Mouse (Mus musculus): Measurements from ENCODE around the gene Nr4a1. TPM values are rescaled to one million over a fixed set of nuclear protein-coding genes. Genes with fewer than 3 reads are reported as not detected.
A peak's percentile ranks its signal among the peaks of the same experiment; 100 is the strongest.

The Nr4a1 gene
- total RNA-seq, 2 experiments from 2014 or later, result 87.1 to 105 TPM

- no peak for DNase-seq (ENCODE audit: low spot score in 2 of 2)
Measured at GRCm38 (mm10) chr15:101253563-101253885, 545 bp upstream of the Nr4a1 start.

DNA sequence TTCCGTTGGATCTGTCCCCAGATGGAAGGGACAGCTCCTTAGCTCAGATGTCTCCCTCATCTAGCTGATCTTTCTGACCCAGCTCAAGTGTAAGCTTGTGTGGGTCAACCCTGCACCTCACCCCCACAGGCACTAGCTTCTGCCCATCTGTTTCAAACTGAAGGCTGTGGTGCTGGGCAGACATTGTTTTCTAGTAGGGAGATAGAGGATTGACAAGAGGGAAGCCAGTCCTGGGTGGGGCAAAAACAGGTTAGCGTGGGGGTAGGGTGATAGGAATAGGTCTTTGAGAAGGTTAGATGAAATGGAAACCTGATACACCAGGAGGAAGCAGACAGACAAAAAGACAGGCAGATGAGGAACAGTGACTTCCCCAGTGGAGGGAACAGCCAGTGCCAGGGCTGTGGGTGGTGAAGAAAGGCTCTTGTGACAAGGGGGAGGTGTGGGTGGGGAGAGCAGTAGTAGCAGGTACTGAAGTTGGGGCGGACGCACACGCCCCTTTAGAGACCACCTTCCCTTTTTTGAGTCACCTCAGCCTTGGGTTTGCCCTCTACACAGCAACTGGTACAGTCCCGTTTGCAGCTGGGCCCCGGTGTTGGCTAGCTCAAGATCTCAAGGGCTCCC lies 1.9 kb downstream of the Nr4a1 start:
- DNase-seq (ENCODE audit: low spot score in 2 of 2), result no peak

DNA sequence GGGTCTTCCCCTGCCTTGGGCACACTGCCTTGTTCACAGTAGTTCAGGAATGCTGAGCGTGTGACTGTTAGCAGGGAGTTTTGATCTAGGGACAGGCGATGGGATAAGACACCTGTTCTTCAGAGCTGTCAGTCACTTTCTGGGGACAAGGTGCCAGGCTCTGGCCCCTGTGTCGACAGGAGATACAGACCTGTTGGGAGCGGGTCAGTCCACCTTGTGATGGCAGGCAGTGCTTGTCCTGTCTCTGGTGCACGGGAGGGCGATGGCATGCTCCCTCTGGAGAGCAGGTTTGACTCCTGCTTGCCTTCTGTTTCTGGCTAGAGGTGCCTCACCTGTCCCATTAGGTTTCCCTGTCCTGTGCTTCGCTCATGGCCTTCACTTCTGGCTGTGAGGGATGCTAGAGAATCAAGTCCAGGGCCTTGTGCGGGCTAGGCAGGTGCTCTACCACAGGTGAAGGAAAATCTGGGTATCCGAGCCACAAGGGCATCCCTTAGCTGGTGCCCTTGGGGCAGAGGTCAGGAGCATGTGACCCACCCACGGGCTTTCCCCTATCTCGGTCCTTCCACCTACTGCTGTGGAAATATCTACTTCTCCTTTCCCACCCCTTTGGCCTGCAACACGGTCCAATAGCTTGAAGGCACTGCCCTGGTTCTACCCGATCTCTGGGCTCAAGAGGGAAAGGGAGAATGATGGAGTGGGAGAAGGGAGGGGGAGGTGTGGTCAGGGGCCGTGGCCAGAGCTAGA lies 2.6 kb downstream of the Nr4a1 start:
- no peak for DNase-seq (ENCODE audit: low spot score in 2 of 2)

DNA sequence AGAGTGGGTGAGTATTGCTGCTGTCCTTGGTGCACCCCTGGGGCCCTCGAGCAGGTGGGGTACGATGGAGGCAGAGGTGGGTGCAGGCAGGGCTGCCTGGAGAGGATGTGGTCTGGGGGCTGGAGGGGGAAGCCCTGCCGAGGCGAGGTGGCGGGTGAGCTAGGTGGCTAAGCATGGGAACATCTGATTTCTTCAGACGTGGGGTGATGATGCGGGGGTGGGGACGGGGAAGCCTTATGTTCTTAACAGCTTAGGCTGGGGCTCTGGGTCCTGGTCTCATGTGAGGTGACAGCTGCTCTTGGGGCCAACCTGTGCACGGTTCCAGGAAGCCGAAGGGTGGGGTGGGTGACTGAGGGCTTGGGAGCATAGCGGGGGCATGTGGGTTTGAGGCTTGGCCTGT lies 4.4 kb downstream of the Nr4a1 start:
- DNase-seq (ENCODE audit: low spot score in 2 of 2), result no peak

DNA sequence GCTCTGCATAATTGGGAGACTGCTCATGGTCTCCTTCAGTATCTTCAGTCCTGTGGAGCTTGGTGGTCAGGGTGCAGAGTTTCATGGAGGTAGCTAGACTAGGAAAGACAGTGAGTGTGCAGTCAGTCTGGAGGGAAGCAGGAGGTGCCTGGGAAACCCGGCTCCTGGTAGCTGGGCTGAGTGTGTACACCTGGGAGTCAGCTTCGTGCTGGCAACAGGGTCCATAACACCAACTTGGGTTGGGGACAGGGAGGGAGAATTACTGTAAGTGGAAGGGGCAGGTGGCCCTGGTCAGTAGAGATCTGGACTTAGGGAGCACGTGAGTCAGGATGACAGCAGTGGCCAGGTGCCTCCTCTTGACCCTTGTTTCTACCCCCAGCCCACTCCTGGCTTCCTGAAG lies 5.9 kb downstream of the Nr4a1 start:
- no peak for DNase-seq (ENCODE audit: low spot score in 2 of 2)

DNA sequence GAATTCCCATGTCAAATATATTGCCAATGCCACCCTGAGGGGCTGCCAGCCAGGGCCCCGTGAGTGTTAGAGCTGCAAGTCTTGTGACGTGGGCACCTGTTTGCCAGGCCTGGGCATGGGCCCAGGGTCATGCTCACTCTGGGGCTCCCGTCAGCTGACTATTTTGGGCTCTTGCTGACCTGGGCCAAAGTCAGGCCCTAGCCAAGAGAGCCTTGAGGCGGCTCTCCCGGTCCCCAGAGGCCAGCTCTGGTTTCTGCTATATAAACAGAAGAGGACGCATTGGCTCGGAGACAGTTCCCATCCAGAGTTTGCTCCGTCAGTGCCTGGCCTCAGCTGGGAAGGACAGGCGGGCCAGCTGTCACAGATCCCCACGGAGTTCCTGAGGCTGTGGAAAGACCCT lies 6.3 kb downstream of the Nr4a1 start:
- DNase-seq (ENCODE audit: low spot score in 2 of 2), result no peak

DNA sequence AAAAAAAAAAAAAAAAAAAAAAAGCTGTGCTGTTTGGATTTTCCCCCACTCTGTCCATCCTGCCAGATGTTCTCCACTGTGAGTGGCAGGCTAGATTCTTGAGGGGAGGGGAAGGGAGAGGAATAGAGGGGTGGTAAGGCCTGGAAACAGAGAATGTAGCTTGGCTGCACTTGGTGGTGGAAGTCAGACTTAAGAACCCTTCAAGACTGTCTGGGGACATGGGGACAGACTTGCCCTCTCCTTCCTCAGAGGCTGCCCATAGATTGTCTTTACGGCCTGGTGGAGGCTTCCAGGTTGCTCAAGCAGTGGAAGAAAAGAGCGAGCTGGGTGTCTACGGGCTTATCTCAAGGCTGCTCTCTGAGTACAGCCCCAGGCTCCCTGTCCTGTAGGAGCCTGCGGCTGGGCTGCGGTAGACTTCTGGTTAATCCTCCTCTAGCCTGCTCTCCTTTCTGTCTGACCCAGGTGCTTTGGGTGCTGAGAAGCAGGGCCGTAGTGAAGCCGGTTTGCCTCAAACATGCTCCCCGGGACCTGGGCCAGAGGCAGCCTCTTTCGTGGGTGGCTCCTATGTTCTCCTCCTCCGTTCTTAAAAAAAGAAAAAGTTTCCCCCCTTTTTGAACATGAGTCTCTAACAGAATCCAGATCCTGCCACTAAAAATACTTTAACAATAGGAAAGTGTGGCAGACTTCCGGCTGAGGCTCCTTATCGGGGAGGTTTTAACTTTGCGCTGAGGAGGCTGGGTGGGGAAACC lies 7.0 kb downstream of the Nr4a1 start:
- no peak for DNase-seq (ENCODE audit: low spot score in 2 of 2)

DNA sequence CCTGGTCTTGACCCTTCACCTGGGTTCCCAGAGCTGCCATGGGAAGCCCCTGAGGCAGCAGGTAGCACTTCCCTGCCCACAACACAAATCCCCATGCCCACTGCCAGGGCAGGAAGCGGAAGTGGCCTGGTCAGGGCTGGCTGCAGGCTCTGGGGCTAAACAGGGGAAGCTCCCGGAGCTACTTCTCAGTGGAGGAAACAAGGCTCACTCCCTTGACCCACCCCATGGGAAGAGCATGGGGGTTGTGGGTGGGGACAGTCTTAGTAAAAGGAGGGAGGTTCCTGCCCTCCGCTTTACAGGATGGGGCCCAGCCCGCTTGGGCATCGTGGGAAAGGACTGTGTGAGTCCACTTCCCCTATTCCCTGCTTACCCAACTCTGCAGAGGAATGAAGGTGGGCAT lies 8.4 kb downstream of the Nr4a1 start:
- DNase-seq (ENCODE audit: low spot score in 2 of 2), result no peak

DNA sequence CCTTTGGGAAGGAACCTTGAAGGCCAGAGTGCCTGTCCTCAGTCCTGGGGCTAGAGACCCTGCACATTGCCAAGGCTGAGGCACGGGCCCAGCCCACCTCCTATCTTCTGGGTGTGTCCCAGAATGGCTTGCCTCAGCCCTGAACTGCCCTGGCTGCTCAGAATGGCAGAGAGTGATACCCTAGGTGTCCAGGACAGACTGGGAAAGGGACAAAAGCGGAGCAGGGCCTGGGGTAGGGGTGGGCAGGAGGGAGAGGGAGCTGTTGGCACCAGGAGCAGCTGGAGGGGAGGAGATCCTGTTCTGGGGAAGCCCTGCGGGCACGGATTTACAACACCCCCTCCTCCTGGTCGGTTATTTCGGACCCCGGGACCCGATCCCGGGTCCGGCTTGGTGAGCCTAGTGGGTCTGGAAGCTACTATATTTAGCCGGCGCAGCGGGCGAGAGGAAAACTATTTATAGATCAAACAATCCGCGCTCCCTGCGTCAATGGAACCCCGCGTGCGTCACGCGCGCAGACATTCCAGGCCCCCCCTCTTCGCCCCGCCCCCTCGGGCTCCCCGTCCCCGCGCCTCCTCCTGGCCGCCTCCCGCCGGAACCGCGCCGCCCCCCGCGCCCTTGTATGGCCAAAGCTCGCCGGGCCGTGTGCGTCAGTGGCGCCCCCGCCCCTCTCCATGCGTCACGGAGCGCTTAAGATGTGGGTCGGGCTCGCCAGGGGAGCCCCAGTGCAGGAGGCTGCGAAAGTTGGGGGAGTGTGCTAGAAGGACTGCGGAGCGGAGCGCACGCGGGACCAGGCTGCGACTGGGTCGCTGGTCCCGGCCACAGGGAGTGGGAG lies 12.3 kb downstream of the Nr4a1 start:
- DNase-seq (ENCODE audit: low spot score in 2 of 2), result peak; percentile 89 to 92

GRCm38 (mm10) chr15:101267053-101268032 lies 13.3 kb downstream of the Nr4a1 start:
- DNase-seq (ENCODE audit: low spot score in 2 of 2), result no peak

DNA sequence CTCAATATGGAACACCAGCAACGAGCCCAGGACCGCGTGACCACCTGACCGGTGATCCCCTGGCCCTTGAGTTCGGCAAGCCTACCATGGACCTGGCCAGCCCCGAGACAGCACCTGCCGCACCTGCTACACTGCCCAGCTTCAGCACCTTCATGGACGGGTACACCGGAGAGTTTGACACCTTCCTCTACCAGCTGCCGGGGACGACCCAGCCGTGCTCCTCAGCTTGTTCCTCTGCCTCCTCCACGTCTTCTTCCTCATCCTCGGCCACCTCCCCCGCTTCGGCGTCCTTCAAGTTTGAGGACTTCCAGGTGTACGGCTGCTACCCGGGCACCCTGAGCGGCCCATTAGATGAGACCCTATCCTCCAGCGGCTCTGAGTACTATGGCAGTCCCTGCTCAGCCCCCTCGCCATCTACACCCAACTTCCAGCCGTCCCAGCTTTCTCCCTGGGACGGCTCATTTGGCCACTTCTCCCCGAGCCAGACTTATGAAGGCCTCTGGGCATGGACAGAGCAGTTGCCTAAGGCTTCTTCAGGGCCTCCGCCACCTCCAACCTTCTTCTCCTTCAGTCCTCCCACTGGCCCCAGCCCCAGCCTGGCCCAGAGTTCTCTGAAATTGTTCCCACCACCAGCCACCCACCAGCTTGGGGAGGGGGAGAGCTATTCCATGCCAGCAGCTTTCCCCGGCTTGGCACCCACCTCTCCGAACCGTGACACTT lies 16.2 kb downstream of the Nr4a1 start:
- no peak for DNase-seq (ENCODE audit: low spot score in 2 of 2)

DNA sequence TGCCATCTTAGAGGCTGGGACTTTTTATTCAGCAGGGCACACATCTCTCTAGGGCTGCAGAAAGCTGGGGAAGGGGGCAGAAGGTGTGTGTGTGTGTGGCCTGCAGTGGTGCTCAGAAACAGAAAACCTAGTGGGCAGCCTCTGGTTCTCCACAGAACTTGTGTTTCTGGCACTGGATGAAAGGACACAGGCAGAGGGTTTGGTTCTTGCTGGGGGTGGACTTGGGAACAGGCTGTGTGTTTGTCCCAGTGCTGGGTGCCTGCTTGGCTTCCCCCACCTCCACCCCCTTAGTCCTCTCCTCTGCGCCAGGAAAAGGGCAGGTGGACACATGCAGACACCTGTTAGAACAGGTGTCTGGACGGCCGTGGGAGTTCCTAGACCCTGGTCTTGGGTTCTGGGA lies 17.0 kb downstream of the Nr4a1 start:
- no peak for DNase-seq (ENCODE audit: low spot score in 2 of 2)

DNA sequence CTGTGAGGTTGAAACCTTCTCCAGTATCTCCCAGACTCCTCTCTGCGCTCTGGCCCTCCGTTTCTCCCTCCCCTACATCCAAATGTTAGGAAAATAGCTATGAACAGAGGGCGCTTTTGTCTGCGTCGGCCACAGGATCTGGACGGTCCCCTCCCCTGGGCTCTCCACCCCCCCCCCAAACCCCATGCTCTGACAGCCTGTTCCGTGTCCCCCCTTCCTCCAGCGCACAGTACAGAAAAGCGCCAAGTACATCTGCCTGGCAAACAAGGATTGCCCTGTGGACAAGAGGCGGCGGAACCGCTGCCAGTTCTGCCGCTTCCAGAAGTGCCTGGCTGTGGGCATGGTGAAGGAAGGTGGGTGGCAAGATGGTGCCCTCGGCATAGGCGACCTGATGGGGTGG lies 17.4 kb downstream of the Nr4a1 start:
- DNase-seq (ENCODE audit: low spot score in 2 of 2), result peak in 1 of 2 experiments; percentile 57

DNA sequence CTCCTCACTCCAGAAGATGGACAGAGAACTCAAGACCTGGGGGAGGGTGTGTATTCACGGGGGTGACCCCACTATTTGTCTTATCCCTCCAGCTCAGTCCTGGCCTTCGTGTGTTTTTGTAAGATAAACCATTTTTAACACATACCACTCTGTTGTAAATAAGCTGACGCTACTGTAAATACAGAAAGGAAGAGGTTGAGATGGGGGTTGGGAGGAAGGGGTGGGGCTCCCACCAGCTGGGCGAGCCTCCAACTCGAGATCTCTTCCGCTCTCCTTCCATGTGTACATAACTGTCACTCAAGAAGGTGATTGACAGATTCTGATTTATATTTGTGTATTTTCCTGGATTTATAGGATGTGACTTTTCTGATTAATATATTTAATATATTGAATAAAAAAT lies 20.3 kb downstream of the Nr4a1 start:
- DNase-seq (ENCODE audit: low spot score in 2 of 2), result no peak

- peak in 1 of 2 experiments; percentile 66 for DNase-seq (ENCODE audit: low spot score in 2 of 2)
Measured at GRCm38 (mm10) chr15:101277351-101277899, 23.4 kb downstream of the Nr4a1 start.

GRCm38 (mm10) chr15:101278589-101278988 lies 24.5 kb downstream of the Nr4a1 start:
- no peak for DNase-seq (ENCODE audit: low spot score in 2 of 2)

- DNase-seq (ENCODE audit: low spot score in 2 of 2), result no peak
Measured at GRCm38 (mm10) chr15:101279430-101279999, 25.4 kb downstream of the Nr4a1 start.

DNA sequence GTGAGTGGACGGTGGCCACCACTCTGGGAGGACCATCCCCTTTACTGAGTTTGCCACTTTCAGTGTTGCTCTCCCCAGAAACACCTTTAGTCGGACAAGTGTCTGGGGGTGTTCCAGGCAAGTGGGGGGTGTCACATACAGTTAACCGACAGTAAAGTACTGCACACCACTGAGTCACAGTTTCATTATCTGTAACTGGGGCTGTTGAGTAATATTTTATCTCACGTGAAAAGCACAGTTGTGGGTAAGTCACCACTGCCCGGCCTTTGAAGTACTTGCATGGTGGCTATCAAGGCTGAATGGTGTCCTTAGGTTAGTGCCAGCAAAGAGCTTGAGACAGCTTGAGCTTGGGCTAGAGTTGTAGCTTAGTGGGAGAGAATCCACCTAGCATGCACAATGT lies 28.4 kb downstream of the Nr4a1 start:
- DNase-seq (ENCODE audit: low spot score in 2 of 2), result no peak

Measured in layer of hippocampus, adult 18-20 months (tissue).